Mouse (Mus musculus) intestine, embryonic 14.5 days (tissue): ENCODE measurements around the gene Gmps. TPM values are rescaled to one million over a fixed set of nuclear protein-coding genes. Genes with fewer than 3 reads are reported as not detected.

Source experiments
- ATAC-seq: fragments of 200-750 bp; cut with Nextera tagmentation; replicated peaks from 2 replicates; pipeline ENCODE4 v1.8.0; 2017; ENCODE audit warnings: low read depth, moderate number of reproducible peaks, moderate TSS enrichment, moderate library complexity; ENCODE audit not compliant: low FRiP score, low TSS enrichment
- DNase-seq: peaks from one replicate; pipeline ENCODE4 v3.0.0-alpha.2; 2018; ENCODE audit warnings: low spot score
- H3K27ac ChIP-seq: fragments of 300-500 bp; sonication (generic); 2 replicates; pipeline ENCODE4 v1.5.1; 2014; ENCODE audit warnings: low read depth, mild to moderate bottlenecking, control low read depth
- H3K27me3 ChIP-seq: fragments of 300-500 bp; sonication (generic); replicated peaks from 2 replicates; pipeline ENCODE4 v1.6.1; 2014; ENCODE audit warnings: low read length, control low read depth; ENCODE audit not compliant: control insufficient read depth, insufficient read depth
- H3K36me3 ChIP-seq: fragments of 300-500 bp; sonication (generic); 2 replicates; pipeline ENCODE4 v1.6.1; 2014; ENCODE audit warnings: low read length, control low read depth; ENCODE audit not compliant: control insufficient read depth, insufficient read depth
- H3K4me1 ChIP-seq: fragments of 300-500 bp; sonication (generic); replicated peaks from 2 replicates; pipeline ENCODE4 v1.6.1; 2014; ENCODE audit warnings: low read length, control low read depth, mixed read lengths; ENCODE audit not compliant: control insufficient read depth, insufficient read depth
- H3K4me2 ChIP-seq: fragments of 300-500 bp; sonication (generic); 2 replicates; pipeline ENCODE4 v1.6.1; 2014; ENCODE audit warnings: low read length
- H3K4me3 ChIP-seq: fragments of 300-500 bp; sonication (generic); 2 replicates; pipeline ENCODE4 v1.5.1; 2014; ENCODE audit warnings: low read depth, low read length, control low read depth, mixed read lengths
- H3K9ac ChIP-seq: fragments of 300-500 bp; sonication (generic); 2 replicates; pipeline ENCODE4 v1.6.1; 2014; ENCODE audit warnings: mild to moderate bottlenecking, low read length
- H3K9me3 ChIP-seq: fragments of 300-500 bp; sonication (generic); 2 replicates; pipeline ENCODE4 v1.6.1; 2016; ENCODE audit warnings: low read length, control low read depth; ENCODE audit not compliant: control insufficient read depth
- WGBS: fragments of 180-500 bp; shearing (Covaris S2); extraction: QIAGEN DNeasy Blood & Tissue Kit; methylation state at CpG from one replicate; pipeline ENCODE4 v1.1.7; 2014; 5-methylcytosine and 5-hydroxymethylcytosine counted together
- polyA plus RNA-seq: library from polyadenylated mRNA; unstranded; fragments of >200 nt; fragmentation: Nextera tagmentation; extraction: Ambion mirVana; gene quantifications from 2 replicates; pipeline ENCODE4 v1.2.1, GENCODE M21; 2014

The Gmps gene
- polyA plus RNA-seq, 1 experiment from 2014 or later, result 49.5 TPM

GRCm38 (mm10) chr3:63964922-63965249 lies 11.0 kb upstream of the Gmps start:
- no peak for DNase-seq
- peak overlapping the region; percentile 87 for H3K4me2 ChIP-seq
- H3K9ac ChIP-seq, result no peak overlapping the region
- 77% methylated on average over 6 of the region's 6 CpGs for WGBS
- peaks cover 15% of the 10 kb centered on the region for H3K4me1 ChIP-seq
- 0 out of 2 replicates have a peak, but pooled peaks cover 8% of the 10 kb centered on the region for H3K27me3 ChIP-seq
- no peaks in the 10 kb centered on the region for H3K9me3 ChIP-seq
- no peak; the same call in 1 of the 2 replicates for ATAC-seq
- peak overlapping the region; percentile 77; the same call in 1 of the 2 replicates for H3K27ac ChIP-seq
- peak overlapping the region; percentile 90 for H3K4me3 ChIP-seq
- H3K36me3 ChIP-seq, result no peaks in the 10 kb centered on the region

- 82% methylated on average over 2 of the region's 2 CpGs for WGBS
- Histone ChIP-seq H3K9me3 (no peaks in the 10 kb centered on the region), H3K4me3 (no peak overlapping the region), H3K27ac (no peak overlapping the region), H3K4me2 (no peak overlapping the region), H3K9ac (no peak overlapping the region), H3K36me3 (no peaks in the 10 kb centered on the region), H3K4me1 (peaks cover 15% of the 10 kb centered on the region), H3K27me3 (0 out of 2 replicates have a peak, but pooled peaks cover 8% of the 10 kb centered on the region)
- DNase-seq (no peak), ATAC-seq (no peak)
Measured at GRCm38 (mm10) chr3:63965929-63966328, 10.0 kb upstream of the Gmps start.

GRCm38 (mm10) chr3:63977895-63978294 lies 2.0 kb downstream of the Gmps start:
- peak overlapping the region; percentile 84; the same call in 1 of the 2 replicates for H3K4me2 ChIP-seq

GRCm38 (mm10) chr3:63986656-63987055 lies 10.8 kb downstream of the Gmps start:
- H3K27ac ChIP-seq, result no peak overlapping the region
- no peaks in the 10 kb centered on the region for H3K27me3 ChIP-seq
- no peak overlapping the region for H3K9ac ChIP-seq
- DNase-seq (no peak), ATAC-seq (no peak)
- no peak overlapping the region for H3K4me2 ChIP-seq
- H3K4me1 ChIP-seq, result no peaks in the 10 kb centered on the region
- H3K36me3 ChIP-seq, result peaks cover 81% of the 10 kb centered on the region
- no peaks in the 10 kb centered on the region for H3K9me3 ChIP-seq
- H3K4me3 ChIP-seq, result no peak overlapping the region
- WGBS, result 85% methylated on average over 1 of the region's 1 CpGs

More at GRCm38 (mm10) chr3:63977895-63978294, 2.0 kb downstream of the Gmps start:
- Histone ChIP-seq H3K27me3 (0 out of 2 replicates have a peak, but pooled peaks cover 2% of the 10 kb centered on the region), H3K4me3 (no peak overlapping the region), H3K9ac (no peak overlapping the region), H3K27ac (no peak overlapping the region), H3K9me3 (no peaks in the 10 kb centered on the region), H3K36me3 (peaks cover 26% of the 10 kb centered on the region), H3K4me1 (peaks cover 10% of the 10 kb centered on the region)
- DNase-seq (no peak), ATAC-seq (no peak)
- 75% methylated on average over 4 of the region's 4 CpGs for WGBS

- Histone ChIP-seq H3K27ac (no peak overlapping the region), H3K4me1 (no peaks in the 10 kb centered on the region), H3K4me2 (no peak overlapping the region), H3K4me3 (no peak overlapping the region), H3K9me3 (no peaks in the 10 kb centered on the region), H3K27me3 (no peaks in the 10 kb centered on the region), H3K36me3 (peaks cover 86% of the 10 kb centered on the region), H3K9ac (no peak overlapping the region)
- no peak for ATAC-seq
- WGBS, result 85% methylated on average over 3 of the region's 3 CpGs
- DNase-seq, result no peak
Measured at GRCm38 (mm10) chr3:63988722-63989440, 13.0 kb downstream of the Gmps start.

GRCm38 (mm10) chr3:64021436-64021835 lies 45.5 kb downstream of the Gmps start:
- H3K9ac ChIP-seq, result no peak overlapping the region
- no peaks in the 10 kb centered on the region for H3K27me3 ChIP-seq
- H3K4me2 ChIP-seq, result no peak overlapping the region
- 0 out of 2 replicates have a peak, but pooled peaks cover 3% of the 10 kb centered on the region for H3K9me3 ChIP-seq
- H3K4me3 ChIP-seq, result no peak overlapping the region
- DNase-seq, result no peak
- ATAC-seq, result no peak
- H3K27ac ChIP-seq, result no peak overlapping the region
- peaks cover 4% of the 10 kb centered on the region for H3K36me3 ChIP-seq
- WGBS, result 94% methylated on average over 3 of the region's 3 CpGs
- no peaks in the 10 kb centered on the region for H3K4me1 ChIP-seq

GRCm38 (mm10) chr3:64021867-64022266 lies 46.0 kb downstream of the Gmps start:
- H3K4me3 ChIP-seq, result no peak overlapping the region
- H3K4me1 ChIP-seq, result no peaks in the 10 kb centered on the region
- 0 out of 2 replicates have a peak, but pooled peaks cover 3% of the 10 kb centered on the region for H3K9me3 ChIP-seq
- 78% methylated on average over 2 of the region's 2 CpGs for WGBS
- ATAC-seq, result no peak
- H3K4me2 ChIP-seq, result no peak overlapping the region
- H3K36me3 ChIP-seq, result no peaks in the 10 kb centered on the region; the same call in 1 of the 2 replicates
- no peak overlapping the region for H3K27ac ChIP-seq
- no peaks in the 10 kb centered on the region for H3K27me3 ChIP-seq
- no peak overlapping the region for H3K9ac ChIP-seq
- DNase-seq, result no peak

GRCm38 (mm10) chr3:64029846-64030245 lies 53.9 kb downstream of the Gmps start:
- H3K4me2 ChIP-seq, result no peak overlapping the region
- WGBS, result 96% methylated on average over 4 of the region's 4 CpGs
- H3K27me3 ChIP-seq, result no peaks in the 10 kb centered on the region
- H3K4me3 ChIP-seq, result no peak overlapping the region
- H3K9me3 ChIP-seq, result 0 out of 2 replicates have a peak, but pooled peaks cover 2% of the 10 kb centered on the region
- ATAC-seq (no peak), DNase-seq (no peak)
- H3K9ac ChIP-seq, result no peak overlapping the region
- no peak overlapping the region for H3K27ac ChIP-seq
- no peaks in the 10 kb centered on the region for H3K4me1 ChIP-seq
- no peaks in the 10 kb centered on the region for H3K36me3 ChIP-seq
